Mouse (Mus musculus) megakaryocyte-erythroid progenitor cell, adult 5-6 weeks (primary cell): ENCODE data around the gene Qars. TPM values are rescaled to one million over a fixed set of nuclear protein-coding genes. Genes with fewer than 3 reads are reported as not detected.

Experiments
- ATAC-seq: replicated peaks from 2 replicates; pipeline ENCODE4 v1.8.0; 2016; ENCODE audit warnings: mild to moderate bottlenecking, inconsistent platforms; ENCODE audit not compliant: severe bottlenecking, poor library complexity, low FRiP score, low TSS enrichment
- total RNA-seq, 2 experiments: library from RNA; stranded (forward) in 1 of 2; stranded (reverse) in 1 of 2; fragments of 200-1000, 215-1000 nt in 1 of 2; fragments of >200 nt in 1 of 2; fragmentation: Nextera tagmentation in 1 of 2; gene quantifications; 2 replicates each; pipeline ENCODE4 v1.2.3; 2014 to 2017

Qars gene
- total RNA-seq (2014; fragmentation: Nextera tagmentation) = 356 and 390 TPM in 2 replicates
- 235 and 321 TPM in 2 replicates for total RNA-seq (2017)

DNA sequence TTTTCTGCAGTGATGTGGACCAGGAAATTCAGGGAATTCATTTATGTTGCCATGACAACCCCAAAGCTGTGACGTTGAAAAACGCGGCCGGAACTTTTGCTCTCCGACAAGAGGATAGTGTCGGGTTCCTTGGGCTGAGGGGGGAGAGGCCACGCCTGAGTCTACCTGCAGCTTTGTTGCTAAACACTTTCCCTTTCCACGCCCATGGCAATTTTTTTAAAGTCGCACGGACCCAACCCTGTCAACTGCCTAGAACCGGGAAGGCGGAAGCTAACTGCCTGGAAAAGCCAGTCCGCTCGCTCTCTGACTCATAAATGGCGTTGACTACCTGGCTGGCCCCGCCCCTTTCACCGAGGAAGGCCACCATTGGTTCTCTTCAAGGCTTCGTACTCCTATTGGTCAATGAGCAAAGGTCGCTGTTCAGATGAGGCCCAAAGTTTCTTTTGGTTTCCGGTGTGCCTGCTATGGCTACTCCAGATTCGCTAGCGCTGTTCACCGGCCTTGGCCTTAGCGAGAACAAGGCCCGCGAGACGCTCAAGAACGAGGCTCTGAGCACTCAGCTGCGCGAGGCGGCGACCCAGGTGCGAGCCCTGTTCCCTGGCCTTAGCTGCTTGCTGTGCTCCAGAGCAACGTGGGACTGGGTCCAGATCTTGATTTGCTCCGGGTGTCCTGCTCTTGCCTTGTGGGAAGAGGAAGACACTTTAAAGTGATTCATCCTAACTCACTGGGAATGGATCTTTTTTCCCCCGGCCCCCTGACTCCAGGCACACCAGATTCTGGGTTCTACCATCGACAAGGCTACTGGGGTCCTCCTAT lies at the start of gene Qars:
TSS of gene Qars (plus strand) at position 88 of the 816 bp plus-strand sequence.
- ATAC-seq = peak; percentile 97

DNA sequence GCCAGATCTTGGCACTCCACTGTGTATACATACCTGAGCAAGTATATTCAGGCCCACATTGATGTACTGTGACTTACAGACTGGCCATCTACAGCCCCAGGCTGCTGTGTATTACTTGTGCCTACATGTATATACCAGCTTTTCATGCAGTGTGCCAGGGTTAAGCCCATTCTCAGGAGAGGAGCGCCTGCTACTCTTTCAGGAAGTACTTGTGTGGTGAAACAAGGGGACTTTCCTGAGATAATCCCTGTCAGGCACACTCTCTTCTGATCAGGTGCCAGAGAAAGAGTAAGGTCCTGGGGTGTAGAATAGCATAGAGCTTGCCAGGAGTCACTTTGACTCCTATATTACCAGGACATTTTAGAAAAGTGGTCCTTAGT lies 47.6 kb upstream of the Qars start:
- ATAC-seq = peak; percentile 10; the same call in 1 of the 2 replicates

DNA sequence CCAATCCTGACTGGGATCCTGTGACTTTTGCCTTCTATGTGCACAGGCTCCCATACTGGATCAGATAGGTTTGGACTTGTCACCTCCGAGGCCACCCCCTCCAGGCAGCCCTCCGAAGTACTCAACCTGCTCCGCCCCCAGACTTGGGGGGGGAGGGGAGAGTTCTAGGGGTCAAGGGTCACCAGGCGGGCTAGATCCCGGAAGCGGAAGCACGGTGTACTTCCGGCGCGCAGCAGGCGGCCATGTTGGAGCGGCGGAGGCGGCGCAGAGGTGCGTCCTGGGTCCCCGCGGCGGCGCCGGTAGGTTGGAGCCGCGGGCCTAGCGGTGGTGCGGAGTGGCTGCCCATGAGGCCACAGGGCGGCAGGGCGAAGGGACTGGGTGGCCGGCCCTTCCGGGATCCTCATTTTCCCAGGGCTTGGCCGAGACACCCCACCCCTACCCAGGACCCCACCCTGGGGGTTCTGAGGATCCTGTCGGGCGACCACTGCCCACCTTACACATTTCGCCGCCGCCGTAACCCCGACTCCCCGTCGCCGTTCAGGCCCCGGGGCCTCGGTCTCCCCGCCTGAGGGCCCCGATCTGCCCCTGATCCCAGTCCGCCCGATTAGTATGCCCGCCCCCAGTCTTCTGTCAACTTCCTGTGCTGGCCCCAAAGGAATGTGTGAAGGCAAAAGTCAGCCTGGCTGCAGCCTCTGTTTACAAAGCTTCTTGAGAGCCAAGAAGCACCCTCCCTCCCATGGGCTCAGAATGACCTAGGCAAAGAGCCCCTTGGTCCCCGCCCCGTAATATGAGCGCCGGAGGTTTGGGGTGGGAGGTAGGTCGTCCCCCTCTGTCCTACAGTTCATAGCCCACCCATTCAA lies 47.0 kb upstream of the Qars start, which contains the start of gene Ccdc71:
TSS of gene Ccdc71 (plus strand) at position 209 of the 860 bp plus-strand sequence.
- ATAC-seq = peak; percentile 78

DNA sequence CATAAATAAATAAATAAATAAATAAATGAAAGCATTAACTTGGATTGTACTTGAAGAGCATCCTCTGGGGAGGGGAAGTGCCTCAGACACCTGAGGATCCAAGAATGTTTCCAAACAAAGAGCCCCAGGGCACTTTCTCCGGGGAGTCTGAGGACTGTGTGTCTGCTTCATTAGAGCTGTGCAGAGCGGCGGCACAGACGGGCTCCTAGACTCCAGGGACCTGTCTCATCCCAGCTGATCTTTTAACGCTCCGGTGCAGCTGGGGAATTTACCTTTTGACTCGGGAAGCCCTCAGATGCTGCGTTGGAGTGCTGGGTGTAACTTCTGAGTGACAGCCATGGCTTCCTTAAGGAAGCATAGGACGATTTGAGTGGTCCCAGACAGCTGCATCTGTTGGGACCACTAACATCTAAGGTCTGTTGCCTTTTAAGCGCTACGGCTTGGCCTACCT lies 46.3 kb upstream of the Qars start, which contains the start of gene Klhdc8b:
TSS of gene Klhdc8b (minus strand) at position 401 of the 451 bp plus-strand sequence.
- ATAC-seq = no peak

DNA sequence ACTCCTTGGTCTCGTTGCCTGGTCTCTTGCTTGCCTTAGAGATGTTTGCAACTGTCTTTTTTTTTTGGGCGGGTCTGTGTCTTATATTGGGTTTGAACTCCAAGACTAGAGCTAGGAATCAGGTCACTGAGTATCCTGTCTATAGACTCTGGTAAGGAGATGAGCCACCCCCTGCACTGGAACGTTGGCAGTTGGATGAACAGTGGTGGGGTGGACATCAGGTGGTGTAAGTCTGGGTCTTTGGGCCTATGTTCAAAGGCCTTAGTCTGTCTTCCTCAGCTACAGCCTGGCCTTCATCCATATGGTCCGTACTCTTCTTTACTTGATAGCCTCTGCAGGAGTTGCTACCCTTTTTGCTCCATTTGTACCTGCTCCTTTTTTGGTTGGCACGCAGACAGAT lies 45.8 kb upstream of the Qars start:
- no peak for ATAC-seq

DNA sequence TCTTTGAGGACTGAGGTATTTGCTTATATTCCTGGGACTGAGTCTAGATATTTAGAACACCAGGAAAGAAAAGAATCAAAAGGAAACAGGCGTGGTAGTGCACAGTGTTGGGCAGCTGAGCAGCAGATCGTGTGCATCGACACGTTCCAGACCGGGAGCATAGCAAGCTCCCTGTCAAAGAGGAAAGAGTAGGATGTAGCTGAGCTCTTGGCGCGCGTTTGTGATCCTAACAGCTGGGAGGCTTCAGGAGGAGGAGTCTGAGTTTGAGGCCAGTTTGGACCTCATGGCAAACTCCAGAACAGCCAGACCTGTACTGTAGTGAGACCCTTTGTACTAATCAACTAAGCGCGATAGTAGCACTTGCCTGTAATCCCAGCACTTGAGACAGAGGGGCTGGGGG lies 45.3 kb upstream of the Qars start:
- no peak for ATAC-seq

DNA sequence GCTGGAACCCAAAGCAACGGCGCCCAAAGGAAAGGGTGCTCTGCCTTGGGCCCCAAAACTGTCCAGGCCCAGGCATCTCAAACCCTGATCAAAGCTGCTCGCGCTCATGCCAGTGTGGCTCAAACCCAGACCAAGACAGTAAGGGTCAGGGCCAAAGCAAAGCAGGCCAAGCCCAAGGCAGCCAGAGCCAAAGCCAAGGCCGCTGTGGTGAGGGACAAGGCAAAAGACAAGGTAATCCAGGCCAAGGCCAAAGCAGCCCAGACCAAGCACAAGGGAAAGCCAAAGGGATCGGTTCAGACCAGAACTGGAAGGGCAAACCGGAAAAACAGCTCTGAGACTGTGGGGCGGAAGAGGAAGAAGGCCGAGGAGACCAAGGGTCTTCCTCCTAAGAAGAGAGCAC lies 43.8 kb upstream of the Qars start:
- no peak for ATAC-seq

DNA sequence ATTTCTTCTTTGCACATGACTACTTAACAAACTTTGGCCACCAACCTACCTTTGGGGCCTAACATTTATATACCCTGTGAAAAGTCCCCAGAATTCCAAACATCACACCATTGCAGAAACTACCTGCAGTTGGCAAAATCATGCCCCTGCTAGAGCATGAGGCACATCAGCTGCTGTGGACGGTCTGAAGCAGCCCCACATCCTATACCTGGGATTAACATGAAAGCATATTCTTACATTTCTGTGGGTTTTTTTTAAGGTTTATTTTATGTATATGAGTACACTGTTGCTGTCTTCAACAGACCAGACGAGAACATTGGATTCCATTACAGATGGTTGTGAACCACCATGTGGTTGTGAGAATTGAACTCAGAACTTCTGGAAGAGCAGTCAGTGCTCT lies 41.3 kb upstream of the Qars start:
- no peak for ATAC-seq

DNA sequence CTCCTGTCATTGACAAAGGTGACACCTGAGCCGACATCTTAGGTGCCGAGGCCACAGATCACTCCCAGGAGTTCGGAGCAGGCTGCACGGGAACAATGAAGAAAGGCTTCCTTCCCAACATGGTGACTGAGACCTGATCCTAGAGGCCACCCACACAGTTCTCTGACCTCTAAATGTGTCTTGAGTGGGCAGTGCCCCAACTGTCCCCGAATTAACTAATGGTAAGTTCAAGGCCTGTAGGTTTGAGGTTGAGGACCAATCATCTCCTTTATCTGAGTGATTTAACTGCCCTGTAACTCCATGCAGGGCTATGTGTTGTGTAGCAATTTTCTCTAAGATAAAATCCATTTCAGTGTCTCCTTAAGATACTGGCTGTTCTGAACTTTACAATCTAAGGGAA lies 38.1 kb upstream of the Qars start:
- ATAC-seq = no peak

DNA sequence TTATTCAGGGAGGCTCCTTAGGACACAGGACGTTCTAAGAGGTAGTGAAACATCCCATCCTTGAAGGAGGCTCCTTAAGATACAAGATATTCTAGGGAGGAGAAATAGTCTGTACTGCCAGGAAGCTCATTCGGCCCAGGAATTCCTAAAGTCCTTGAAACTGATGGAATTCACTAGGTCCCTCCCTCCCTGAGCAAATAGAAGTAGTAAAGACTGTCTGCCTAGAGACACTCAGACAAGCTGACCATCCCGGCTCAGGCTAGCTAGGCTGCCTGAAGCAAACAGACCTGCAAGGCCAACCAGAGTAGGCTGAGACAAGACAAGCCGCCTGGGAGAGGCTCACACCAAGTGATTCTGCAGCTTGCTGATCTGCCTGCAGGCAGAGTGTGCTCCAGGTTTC lies 37.7 kb upstream of the Qars start:
- ATAC-seq = no peak

DNA sequence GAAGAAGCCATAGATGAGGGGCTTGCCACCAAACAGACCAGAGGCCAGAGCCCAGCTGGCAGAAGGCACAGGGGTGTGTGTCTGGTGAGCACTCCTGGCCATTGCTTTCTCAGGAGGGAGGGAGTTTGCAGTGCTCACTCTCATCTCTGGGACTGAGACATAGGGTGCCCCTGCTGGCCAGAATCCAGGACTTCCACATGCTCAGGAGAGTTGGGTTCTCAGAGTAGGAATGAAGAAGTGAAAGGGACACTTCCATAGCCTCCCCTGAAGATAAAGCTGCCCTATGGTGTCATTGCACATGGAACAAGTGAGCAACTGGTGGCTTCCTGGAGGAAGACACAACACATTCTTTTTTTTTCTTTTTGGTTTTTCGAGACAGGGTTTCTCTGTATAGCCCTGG lies 33.0 kb upstream of the Qars start:
- ATAC-seq = no peak

DNA sequence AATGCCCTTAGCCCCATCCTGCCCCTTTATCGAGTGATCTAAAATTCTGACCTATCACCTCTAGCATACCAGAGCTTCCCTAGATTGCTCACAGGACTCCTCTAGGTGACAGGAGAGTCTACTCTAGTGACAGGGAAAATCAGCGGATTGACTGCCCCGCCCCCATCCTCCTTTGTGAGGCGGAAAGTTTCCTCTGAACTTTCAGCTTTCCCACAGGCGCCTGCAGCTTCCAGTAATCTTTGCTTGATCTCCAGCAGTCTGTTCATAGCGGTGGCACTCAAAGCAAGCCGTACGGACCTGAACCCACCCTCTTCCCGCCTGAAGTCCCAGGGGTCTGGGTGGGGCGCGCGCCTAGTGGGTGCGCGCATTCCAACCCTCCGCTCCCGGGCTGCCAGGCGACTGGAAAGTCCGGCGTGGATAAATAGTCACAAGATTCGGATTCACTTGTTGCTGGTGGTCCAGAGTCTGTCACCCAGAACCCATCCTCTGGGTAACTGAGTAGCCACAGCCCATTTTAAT lies 28.8 kb upstream of the Qars start:
- ATAC-seq = no peak

DNA sequence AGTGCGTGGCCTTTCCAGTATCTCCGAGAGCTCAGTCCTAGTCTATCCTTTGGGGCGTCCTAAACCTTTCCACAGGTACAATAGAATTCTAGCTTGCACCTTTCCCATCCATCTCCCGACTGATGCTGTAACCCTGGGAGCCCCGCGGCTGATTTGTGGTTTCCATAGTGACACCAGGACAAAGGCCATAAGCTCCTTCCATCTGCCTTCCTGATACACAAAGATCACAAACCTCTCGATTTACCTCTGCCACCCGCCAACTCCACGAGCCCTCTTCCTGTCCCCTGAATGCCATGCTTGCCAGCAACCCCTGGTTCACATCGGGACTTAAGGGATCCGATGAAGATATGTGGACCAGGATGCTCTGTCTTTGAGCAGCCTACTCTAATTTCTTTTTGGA lies 28.3 kb upstream of the Qars start:
- ATAC-seq = no peak

DNA sequence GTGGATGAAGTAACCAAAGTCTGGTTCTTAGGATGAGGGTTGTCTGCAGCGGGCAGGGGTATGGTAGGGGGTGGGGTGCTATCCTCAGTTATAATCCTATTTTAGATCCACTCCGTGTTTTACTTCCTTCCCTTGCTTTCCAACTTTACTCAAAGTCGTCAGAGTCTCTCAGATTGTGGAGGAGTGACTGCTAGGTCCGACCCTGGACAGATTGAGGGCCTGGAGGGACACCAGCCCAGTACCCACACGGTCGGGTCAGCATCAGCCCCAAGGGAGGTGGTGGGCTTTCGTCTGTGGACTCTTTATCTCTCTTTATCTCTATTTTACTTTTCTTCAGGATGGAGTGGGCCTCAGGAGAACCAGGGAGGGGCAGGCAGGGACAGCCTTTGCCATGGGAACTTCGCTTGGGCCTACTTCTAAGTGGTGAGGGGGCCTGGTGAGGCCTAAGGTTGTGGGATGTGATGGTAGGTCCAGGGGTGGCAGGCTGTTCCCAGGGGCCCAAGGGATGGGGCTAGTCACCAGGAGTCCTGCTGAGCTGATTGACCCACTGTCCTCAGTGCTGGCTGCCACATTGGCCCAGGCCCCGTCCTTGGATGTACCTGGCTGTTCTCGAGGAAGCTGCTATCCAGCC lies 27.7 kb upstream of the Qars start, which contains the start of gene Lamb2:
TSS of gene Lamb2 (plus strand) at position 16 of the 631 bp plus-strand sequence.
- no peak for ATAC-seq

DNA sequence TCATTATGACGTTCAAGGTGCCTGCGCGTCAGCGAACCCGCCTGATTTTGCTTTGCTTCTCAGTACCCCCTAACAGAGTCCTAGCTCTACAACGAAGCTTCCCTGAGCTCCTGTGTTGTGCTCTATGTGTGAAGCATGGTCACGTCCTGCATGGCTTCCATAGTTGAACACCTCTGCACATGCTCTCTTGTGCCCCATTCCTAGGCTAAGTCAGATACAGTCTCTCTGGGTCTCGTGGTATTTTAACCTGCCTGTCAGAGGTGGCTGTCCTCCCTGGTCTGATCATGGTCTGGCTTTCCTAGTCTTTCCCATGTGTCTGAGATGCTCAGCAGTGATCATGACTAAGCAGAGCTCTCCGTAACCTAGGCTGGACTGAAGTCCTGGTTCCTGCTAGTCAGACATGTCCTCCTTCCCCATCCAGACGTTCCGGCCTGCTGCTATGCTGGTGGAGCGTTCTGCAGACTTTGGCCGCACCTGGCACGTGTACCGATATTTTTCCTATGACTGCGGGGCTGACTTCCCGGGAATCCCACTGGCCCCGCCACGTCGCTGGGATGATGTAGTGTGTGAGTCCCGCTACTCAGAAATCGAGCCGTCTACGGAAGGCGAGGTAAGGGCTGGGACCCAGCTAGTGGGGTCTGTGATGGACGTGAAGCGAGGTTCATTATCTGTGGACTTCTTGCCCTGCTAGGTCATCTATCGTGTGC lies 26.5 kb upstream of the Qars start:
- ATAC-seq = no peak

DNA sequence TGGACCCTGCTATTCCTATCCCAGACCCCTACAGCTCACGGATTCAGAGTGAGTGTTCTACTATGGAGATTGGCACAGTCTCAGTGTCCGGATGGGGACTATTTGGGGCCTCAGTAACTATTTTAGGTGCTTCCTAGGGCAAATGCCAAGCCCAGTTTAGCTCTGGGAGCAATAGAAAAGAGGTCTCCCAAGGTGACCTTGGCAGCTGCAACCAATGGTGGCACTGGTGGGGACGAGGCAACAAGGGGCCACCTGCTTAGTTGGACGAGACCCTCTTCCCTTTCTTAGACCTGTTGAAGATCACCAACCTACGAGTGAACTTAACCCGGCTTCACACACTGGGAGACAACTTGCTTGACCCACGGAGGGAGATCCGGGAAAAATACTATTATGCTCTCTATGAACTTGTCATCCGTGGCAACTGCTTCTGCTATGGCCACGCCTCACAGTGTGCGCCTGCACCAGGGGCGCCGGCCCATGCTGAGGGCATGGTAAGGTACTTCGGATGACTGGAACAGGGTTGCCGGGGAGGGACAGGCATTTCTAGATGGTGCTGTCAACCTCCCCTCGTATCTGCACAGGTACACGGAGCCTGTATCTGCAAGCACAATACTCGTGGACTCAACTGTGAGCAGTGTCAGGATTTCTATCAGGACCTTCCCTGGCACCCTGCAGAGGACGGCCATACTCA lies 25.8 kb upstream of the Qars start:
- ATAC-seq = no peak

DNA sequence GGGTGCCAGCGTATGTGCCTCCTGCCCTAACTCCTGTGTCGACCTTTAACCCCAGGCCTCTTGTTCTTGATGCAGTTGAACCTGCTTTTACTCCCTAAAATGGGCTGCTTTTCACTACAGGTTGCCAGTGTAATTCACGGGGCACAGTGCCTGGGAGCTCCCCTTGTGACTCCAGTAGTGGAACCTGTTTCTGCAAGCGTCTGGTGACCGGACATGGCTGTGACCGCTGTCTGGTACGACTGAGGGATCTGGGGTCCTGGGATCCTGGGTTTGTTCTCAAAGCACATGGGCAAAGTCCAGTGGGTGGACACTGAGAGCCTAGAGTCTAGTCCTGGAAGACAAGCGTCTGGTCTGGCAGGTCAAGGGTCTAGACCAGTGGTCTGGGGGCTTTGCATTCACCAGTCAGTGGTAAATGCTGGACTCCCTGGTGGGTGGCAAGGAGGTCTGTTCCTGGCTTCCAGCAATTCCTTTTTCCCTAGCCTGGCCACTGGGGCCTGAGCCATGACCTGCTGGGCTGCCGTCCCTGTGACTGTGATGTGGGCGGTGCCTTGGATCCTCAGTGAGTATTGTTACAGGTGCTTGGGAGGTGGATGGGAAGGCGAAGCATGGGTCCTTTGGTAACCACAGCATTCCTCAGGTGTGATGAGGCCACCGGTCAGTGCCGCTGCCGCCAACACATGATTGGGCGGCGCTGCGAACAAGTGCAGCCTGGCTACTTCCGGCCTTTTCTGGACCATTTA lies 24.3 kb upstream of the Qars start:
- ATAC-seq = no peak

DNA sequence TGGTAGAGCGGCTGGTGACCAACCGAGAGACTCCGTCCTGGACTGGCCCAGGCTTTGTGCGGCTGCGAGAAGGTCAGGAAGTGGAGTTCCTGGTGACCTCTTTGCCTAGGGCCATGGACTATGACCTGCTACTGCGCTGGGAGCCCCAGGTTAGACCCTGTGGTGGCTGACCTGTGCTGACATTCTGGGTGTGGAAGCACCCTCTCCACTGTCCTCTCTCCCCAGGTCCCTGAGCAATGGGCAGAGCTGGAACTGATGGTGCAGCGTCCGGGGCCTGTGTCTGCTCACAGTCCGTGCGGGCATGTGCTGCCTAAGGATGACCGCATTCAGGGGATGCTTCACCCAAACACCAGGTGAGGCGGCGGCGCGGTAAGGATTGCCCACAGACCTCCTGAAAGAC lies 23.5 kb upstream of the Qars start:
- ATAC-seq = no peak
